Mouse (Mus musculus) megakaryocyte, embryonic 14.5 days (primary cell): ENCODE results near the gene Krtap11-1.

Source experiments
- FLI1 ChIP-seq: IDR thresholded peaks from 2 replicates; pipeline ENCODE4 v1.6.1; 2012; ENCODE audit warnings: low read length, inconsistent platforms, mixed read lengths
- GATA1 ChIP-seq: IDR thresholded peaks from 3 replicates; pipeline ENCODE4 v1.6.1; 2012; ENCODE audit warnings: mixed read lengths, low read length, inconsistent platforms, borderline replicate concordance

DNA sequence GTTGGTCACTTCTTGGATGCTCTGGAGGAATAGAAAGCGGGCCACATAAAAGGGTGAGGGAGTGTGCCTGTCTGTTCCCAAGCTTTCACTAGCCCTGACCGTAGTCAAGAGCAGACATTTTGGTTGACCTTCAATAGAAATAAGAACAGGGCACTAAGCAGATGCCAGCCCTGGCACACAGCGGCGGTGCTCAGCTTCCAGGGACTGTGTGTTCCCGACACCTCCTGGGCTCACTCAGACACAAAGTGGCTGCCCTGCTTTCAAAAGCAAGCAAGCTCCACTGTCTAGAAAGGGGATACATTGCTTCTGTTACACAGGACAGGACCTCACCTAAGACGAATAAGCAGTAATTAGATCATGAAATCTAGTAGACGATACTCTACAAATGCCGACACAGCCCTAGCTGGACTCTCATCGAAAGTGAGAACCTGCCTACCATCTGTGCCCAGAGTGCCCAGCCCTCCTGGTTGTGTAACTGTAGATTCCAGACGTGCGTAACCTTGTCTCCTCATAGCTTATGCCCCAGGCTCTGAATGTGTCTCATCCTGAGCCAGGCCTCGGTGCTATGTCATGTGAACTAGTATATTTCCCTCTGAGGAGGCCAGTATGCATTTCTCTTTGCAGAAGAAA is 37.3 kb upstream of the Krtap11-1 start:
- no peak for TF ChIP-seq GATA1
- no peak for TF ChIP-seq FLI1
